8 mouse cellular contexts compared by ENCODE assay signal in genomic region chr13:71963356-71964351, GRCm38 (mm10). TPM values are rescaled to one million over a fixed set of nuclear protein-coding genes. Genes with fewer than 3 reads are reported as not detected.
DNase-seq lines count a peak whose midpoint lies in the region; ATAC-seq and TF ChIP-seq lines count a peak whose summit lies in the region.

Gene Irx1 (minus strand): TSS chr13:71963723.

- H3K4me2 ChIP-seq in limb, embryonic 15.5 days: peak within 1 kb of the TSS; percentile 92
- H3K4me2 ChIP-seq in midbrain, postnatal 0 days (ENCODE audit: low read depth, low read length, poor library complexity, severe bottlenecking): peak within 1 kb of the TSS; percentile 63

- peak; percentile 15 for DNase-seq in brain, adult 2 months (ENCODE audit: low read depth, low spot score)
- peak; percentile 38 to 42 for DNase-seq in heart, postnatal 14 days
- DNase-seq in midbrain, postnatal 0 days (ENCODE audit: low spot score): peak; percentile 75
- no peak for DNase-seq in layer of hippocampus, adult 8-10 months (ENCODE audit: low spot score in 2 of 2)
- DNase-seq in layer of hippocampus, postnatal 10 days (ENCODE audit: low spot score in 2 of 2): no peak
- no peak for DNase-seq in ovary, adult 18-20 months (ENCODE audit: low spot score)

- H3K9me3 ChIP-seq in E14TG2a.4 (ENCODE audit: low read length): no peaks in the 10 kb centered on the region
- H3K9me3 ChIP-seq in limb, embryonic 15.5 days: no peaks in the 10 kb centered on the region
- H3K9me3 ChIP-seq in midbrain, postnatal 0 days (ENCODE audit: low read length): no peaks in the 10 kb centered on the region

- peak within 1 kb of the TSS; percentile 57; the same call in 1 of the 2 replicates for H3K27ac ChIP-seq in limb, embryonic 15.5 days
- peak within 1 kb of the TSS; percentile 85 for H3K27ac ChIP-seq in midbrain, postnatal 0 days (ENCODE audit: low read depth, low read length)

- H3K27me3 ChIP-seq in E14TG2a.4 (ENCODE audit: insufficient read depth, low read length): peaks cover 95% of the 10 kb centered on the region
- peaks cover 90% of the 10 kb centered on the region for H3K27me3 ChIP-seq in limb, embryonic 15.5 days
- H3K27me3 ChIP-seq in midbrain, postnatal 0 days (ENCODE audit: insufficient read depth, low read length): peaks cover 32% of the 10 kb centered on the region

- no peak for TF ChIP-seq CTCF in E14TG2a.4 (conservative IDR thresholded peaks at IDR 0.05; ENCODE audit: low read length)
- no peak for TF ChIP-seq CTCF in midbrain, postnatal 0 days (IDR thresholded peaks at IDR 0.05)

- peak; percentile 53; the same call in 1 of the 2 replicates for ATAC-seq in limb, embryonic 15.5 days (ENCODE audit: insufficient number of reproducible peaks, low FRiP score, low TSS enrichment, low read depth)
- ATAC-seq in midbrain, postnatal 0 days (ENCODE audit: low FRiP score): peak; percentile 79

- no peaks in the 10 kb centered on the region for H3K36me3 ChIP-seq in E14TG2a.4 (ENCODE audit: insufficient read depth, low read length)
- H3K36me3 ChIP-seq in limb, embryonic 15.5 days: no peaks in the 10 kb centered on the region
- no peaks in the 10 kb centered on the region for H3K36me3 ChIP-seq in midbrain, postnatal 0 days (ENCODE audit: insufficient read depth, low read length)

- intact Hi-C loops in heart, postnatal 14 days (cut with DNase I): no loop called here

- peak within 1 kb of the TSS; percentile 73 for H3K4me3 ChIP-seq in E14TG2a.4 (replicated peaks; ENCODE audit: low read length)
- H3K4me3 ChIP-seq in limb, embryonic 15.5 days: peak within 1 kb of the TSS; percentile 60
- peak within 1 kb of the TSS; percentile 74 for H3K4me3 ChIP-seq in midbrain, postnatal 0 days (ENCODE audit: low read depth, low read length)

- peak within 1 kb of the TSS; percentile 76 for H3K9ac ChIP-seq in limb, embryonic 15.5 days
- peak within 1 kb of the TSS; percentile 87 for H3K9ac ChIP-seq in midbrain, postnatal 0 days (replicated peaks; ENCODE audit: low read length, poor library complexity, severe bottlenecking)

- peaks cover 46% of the 10 kb centered on the region for H3K4me1 ChIP-seq in E14TG2a.4 (replicated peaks; ENCODE audit: low read depth, low read length)
- peaks cover 35% of the 10 kb centered on the region for H3K4me1 ChIP-seq in limb, embryonic 15.5 days
- no peaks in the 10 kb centered on the region for H3K4me1 ChIP-seq in midbrain, postnatal 0 days (ENCODE audit: insufficient read depth, low read length)

- under 1% methylated on average over 88 of the region's 100 CpGs for WGBS in limb, embryonic 15.5 days
- WGBS in midbrain, postnatal 0 days: 1% methylated on average over 83 of the region's 100 CpGs

RNA-seq across cellular contexts. Expression of gene Irx1, which starts in this region (rescaled TPM):
- total RNA-seq in heart, postnatal 14 days (2021): 1 to 10 TPM; 4.4 to 5.4 TPM
- polyA plus RNA-seq in limb, embryonic 15.5 days (2015; fragmentation: Nextera tagmentation; extraction: Ambion mirVana): 3.3 and 6.5 TPM in 2 replicates
- total RNA-seq in midbrain, postnatal 0 days (2014; rRNA removed): 93.0 and 96.1 TPM in 2 replicates
- polyA plus RNA-seq in midbrain, postnatal 0 days (2015; fragmentation: Nextera tagmentation; extraction: Ambion mirVana): 8.3 and 9.1 TPM in 2 replicates
- under 1 TPM; 0.31 to 0.92 (median 0.76) TPM for total RNA-seq in layer of hippocampus, adult 8-10 months (2022)
- 1 to 10 TPM; 1.0 to 1.2 TPM for total RNA-seq in layer of hippocampus, postnatal 10 days (2021)

Comparison
In these comparisons a context has a peak if more than half of its experiments do, and no peak if none do; other contexts are left out.
1. RNA of gene Irx1 (total RNA-seq): 93.0 to 96.1 TPM in midbrain, postnatal 0 days; 4.4 to 5.4 TPM in heart, postnatal 14 days, 1.0 to 1.2 TPM in layer of hippocampus, postnatal 10 days and 0.31 to 0.92 TPM in layer of hippocampus, adult 8-10 months; every median in the first group is over 10 times any median in the second.
2. DNase-seq: peak in brain, adult 2 months (single experiment), heart, postnatal 14 days (2 of 2) and midbrain, postnatal 0 days (single experiment); none in layer of hippocampus, adult 8-10 months (0 of 2), layer of hippocampus, postnatal 10 days (0 of 2) and ovary, adult 18-20 months (single experiment).
3. Peak in every context shown above with its lines, with median percentiles within 50 percentile points of each other: H3K4me3 ChIP-seq.